Mouse (Mus musculus): ENCODE results near the gene Cyp2d11. TPM values are rescaled to one million over a fixed set of nuclear protein-coding genes. Genes with fewer than 3 reads are reported as not detected.

Gene Cyp2d11
- polyA plus RNA-seq, 1 experiment, result not detected

GRCm38 (mm10) chr15:82340414-82341035 lies 53.3 kb downstream of the Cyp2d11 start:
- H3K4me3 ChIP-seq (ENCODE audit: extremely low read depth, insufficient read depth, insufficient read length), result peak overlapping the region; percentile 49; the same call in 1 of the 2 replicates
- peaks cover 8% of the 10 kb centered on the region for H3K4me1 ChIP-seq (ENCODE audit: control insufficient read depth, insufficient read depth, insufficient read length)
- DNase-seq (ENCODE audit: low read depth in 1 of 2, low spot score in 2 of 2), result no peak
- WGBS, result 53% methylated on average over 21 of the region's 21 CpGs
- TF ChIP-seq CTCF (IDR thresholded peaks at IDR 0.05; ENCODE audit: extremely low read depth, insufficient read depth, insufficient read length, insufficient replicate concordance) (no peak), POLR2A (IDR thresholded peaks at IDR 0.05; ENCODE audit: low read depth, low read length) (no peak)
- peak overlapping the region; percentile 72 for H3K27ac ChIP-seq (ENCODE audit: insufficient read depth, low read length)
- H3K27me3 ChIP-seq (ENCODE audit: control insufficient read depth, insufficient read depth, low read length), result no peaks in the 10 kb centered on the region
- H3K36me3 ChIP-seq (ENCODE audit: control insufficient read depth, insufficient read depth, low read length), result peaks cover 4% of the 10 kb centered on the region

DNA sequence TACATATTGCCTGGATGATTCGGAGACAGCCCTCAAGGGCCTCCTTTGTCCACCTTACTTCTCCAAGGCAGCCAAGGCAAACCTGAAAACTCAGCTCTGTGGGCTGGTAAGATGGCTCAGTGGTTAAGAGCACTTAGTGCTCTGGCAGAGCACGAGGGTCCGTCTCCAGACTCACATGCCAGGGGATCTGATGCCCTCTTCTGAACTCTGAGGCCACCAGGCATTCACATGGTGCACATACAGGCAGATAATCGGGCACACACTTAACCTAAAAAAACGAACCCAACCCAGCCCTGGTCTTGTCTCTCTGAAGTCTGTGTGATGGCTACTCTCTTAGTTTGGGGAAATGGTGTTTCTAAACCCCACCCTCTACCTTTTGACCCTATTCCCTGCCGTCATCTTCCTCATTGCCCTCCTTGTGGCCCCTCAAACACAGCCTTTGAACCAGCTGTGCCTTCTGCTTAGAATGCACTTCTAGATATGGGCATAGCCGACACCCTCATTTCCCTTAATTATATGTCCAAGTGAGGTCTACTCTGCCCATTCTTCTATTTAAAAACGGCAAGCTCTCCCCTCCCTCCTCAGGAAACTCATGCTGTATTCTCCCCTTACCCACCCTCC lies 54.1 kb downstream of the Cyp2d11 start:
- H3K36me3 ChIP-seq (ENCODE audit: control insufficient read depth, insufficient read depth, low read length), result peaks cover 10% of the 10 kb centered on the region
- H3K4me3 ChIP-seq (ENCODE audit: extremely low read depth, insufficient read depth, insufficient read length), result no peak overlapping the region
- H3K27ac ChIP-seq (ENCODE audit: insufficient read depth, low read length), result no peak overlapping the region
- TF ChIP-seq CTCF (IDR thresholded peaks at IDR 0.05; ENCODE audit: extremely low read depth, insufficient read depth, insufficient read length, insufficient replicate concordance) (no peak), POLR2A (IDR thresholded peaks at IDR 0.05; ENCODE audit: low read depth, low read length) (no peak)
- 69% methylated on average over 8 of the region's 8 CpGs for WGBS
- no peak for DNase-seq (ENCODE audit: low read depth in 1 of 2, low spot score in 2 of 2)
- H3K27me3 ChIP-seq (ENCODE audit: control insufficient read depth, insufficient read depth, low read length), result no peaks in the 10 kb centered on the region
- peaks cover 8% of the 10 kb centered on the region for H3K4me1 ChIP-seq (ENCODE audit: control insufficient read depth, insufficient read depth, insufficient read length)

Other genes with a start within 250 kb of the Cyp2d11 start
- 204 and 317 TPM in 2 replicates for gene Srebf2, start 246.8 kb downstream of the Cyp2d11 start, polyA plus RNA-seq (2012; rRNA removed)
- 5.4 and 14.7 TPM in 2 replicates for gene Shisa8, start 181.2 kb downstream of the Cyp2d11 start, polyA plus RNA-seq (2012; rRNA removed)
- gene Tnfrsf13c, start 169.7 kb downstream of the Cyp2d11 start, polyA plus RNA-seq (2012; rRNA removed), result 120 and 179 TPM in 2 replicates
- gene Cenpm, start 149.3 kb downstream of the Cyp2d11 start, polyA plus RNA-seq (2012; rRNA removed), result 10.2 and 16.8 TPM in 2 replicates
- 0.05 and 0.08 TPM in 2 replicates for gene 1500009C09Rik, start 141.6 kb downstream of the Cyp2d11 start, polyA plus RNA-seq (2012; rRNA removed)
- gene Sept3, start 119.1 kb downstream of the Cyp2d11 start, polyA plus RNA-seq (2012; rRNA removed), result 1.6 and 1.8 TPM in 2 replicates
- 0.07 TPM in 1 of 2 replicates, not detected in the other for gene Wbp2nl, start 95.1 kb downstream of the Cyp2d11 start, polyA plus RNA-seq (2012; rRNA removed)
- gene Naga, start 55.1 kb downstream of the Cyp2d11 start, polyA plus RNA-seq (2012; rRNA removed), result 121 and 123 TPM in 2 replicates
- 5.1 and 5.5 TPM in 2 replicates for gene Pheta2, start 55.1 kb downstream of the Cyp2d11 start, polyA plus RNA-seq (2012; rRNA removed)
- 106 and 148 TPM in 2 replicates for gene Smdt1, start 55.1 kb downstream of the Cyp2d11 start, polyA plus RNA-seq (2012; rRNA removed)
- 95.8 and 162 TPM in 2 replicates for gene Ndufa6, start 39.7 kb downstream of the Cyp2d11 start, polyA plus RNA-seq (2012; rRNA removed)
- 11.3 and 12.0 TPM in 2 replicates for gene Cyp2d22, start 13.8 kb downstream of the Cyp2d11 start, polyA plus RNA-seq (2012; rRNA removed)
- gene Cyp2d10, start 13.2 kb upstream of the Cyp2d11 start, polyA plus RNA-seq (2012; rRNA removed), result 0.08 and 0.19 TPM in 2 replicates
- not detected in 2 replicates for gene Cyp2d9, start 39.4 kb upstream of the Cyp2d11 start, polyA plus RNA-seq (2012; rRNA removed)
- gene Cyp2d12, start 161.1 kb upstream of the Cyp2d11 start, polyA plus RNA-seq (2012; rRNA removed), result not detected in 2 replicates
- 0.05 TPM in 1 of 2 replicates, not detected in the other for gene Cyp2d34, start 226.9 kb upstream of the Cyp2d11 start, polyA plus RNA-seq (2012; rRNA removed)